Mouse (Mus musculus) forebrain, embryonic 16.5 days (tissue): ENCODE data around the gene Sf3a2. TPM values are rescaled to one million over a fixed set of nuclear protein-coding genes. Genes with fewer than 3 reads are reported as not detected.

ENCODE experiments used
- ATAC-seq: fragments of 200-750 bp; cut with Nextera tagmentation; 2 replicates; pipeline ENCODE4 v1.8.0; 2017; ENCODE audit warnings: mild to moderate bottlenecking, moderate library complexity
- H3K27ac ChIP-seq: fragments of 300-500 bp; sonication (generic); 2 replicates; pipeline ENCODE4 v1.5.1; 2014; ENCODE audit warnings: low read length, control low read depth
- H3K27me3 ChIP-seq: fragments of 300-500 bp; sonication (generic); replicated peaks from 2 replicates; pipeline ENCODE4 v1.6.1; 2014; ENCODE audit warnings: low read length; ENCODE audit not compliant: control insufficient read depth, insufficient read depth
- H3K36me3 ChIP-seq: fragments of 300-500 bp; sonication (generic); 2 replicates; pipeline ENCODE4 v1.6.1; 2014; ENCODE audit not compliant: control insufficient read depth, insufficient read depth
- H3K4me1 ChIP-seq: fragments of 300-500 bp; sonication (generic); replicated peaks from 2 replicates; pipeline ENCODE4 v1.6.1; 2014; ENCODE audit warnings: low read length; ENCODE audit not compliant: control insufficient read depth, insufficient read depth
- H3K4me2 ChIP-seq: fragments of 300-500 bp; sonication (generic); 2 replicates; pipeline ENCODE4 v1.6.1; 2014; ENCODE audit warnings: mild to moderate bottlenecking, low read length, control low read depth
- H3K4me3 ChIP-seq: fragments of 300-500 bp; sonication (generic); replicated peaks from 2 replicates; pipeline ENCODE4 v1.5.1; 2014; ENCODE audit warnings: mild to moderate bottlenecking, low read length, control low read depth
- H3K9ac ChIP-seq: fragments of 300-500 bp; sonication (generic); replicated peaks from 2 replicates; pipeline ENCODE4 v1.6.1; 2014; ENCODE audit warnings: low read depth, low read length, control low read depth
- H3K9me3 ChIP-seq: fragments of 300-500 bp; sonication (generic); 2 replicates; pipeline ENCODE4 v1.6.1; 2016; ENCODE audit warnings: low read length; ENCODE audit not compliant: control insufficient read depth
- WGBS: fragments of 180-500 bp; shearing (Covaris S2); extraction: QIAGEN DNeasy Blood & Tissue Kit; methylation state at CpG from one replicate; pipeline ENCODE4 v1.1.7; 2014; 5-methylcytosine and 5-hydroxymethylcytosine counted together
- polyA plus RNA-seq: library from polyadenylated mRNA; unstranded; fragments of >200 nt; fragmentation: Nextera tagmentation; extraction: Ambion mirVana; gene quantifications from 2 replicates; pipeline ENCODE4 v1.2.1, GENCODE M21; 2015

Sf3a2 gene
- polyA plus RNA-seq, 1 experiment from 2014 or later, result 65.1 TPM

DNA sequence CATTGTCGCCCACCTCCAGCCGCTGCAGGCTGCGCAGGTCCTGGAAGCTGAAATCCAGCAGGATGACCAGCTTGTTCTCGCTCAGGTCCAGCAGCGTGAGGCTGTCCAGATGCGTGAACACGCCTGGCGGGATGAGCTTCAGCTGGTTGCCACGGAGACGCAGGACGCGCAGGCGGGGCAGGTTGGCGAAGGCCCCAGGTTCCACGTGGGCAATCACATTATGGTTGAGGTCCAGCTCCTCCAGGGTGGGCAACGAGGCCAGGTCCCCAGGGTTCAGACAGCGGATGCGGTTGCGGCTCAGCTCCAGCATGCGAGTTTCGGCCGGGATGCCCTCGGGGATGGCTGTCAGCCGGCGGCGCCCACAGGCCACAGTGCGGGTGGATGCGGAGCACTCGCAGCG is 37.6 kb downstream of the Sf3a2 start:
- 63% methylated on average over 30 of the region's 30 CpGs for WGBS
- no peak overlapping the region for H3K4me3 ChIP-seq
- no peaks in the 10 kb centered on the region for H3K9me3 ChIP-seq
- H3K27me3 ChIP-seq, result no peaks in the 10 kb centered on the region
- H3K36me3 ChIP-seq, result no peaks in the 10 kb centered on the region
- H3K27ac ChIP-seq, result no peak overlapping the region
- ATAC-seq, result no peak
- no peak overlapping the region for H3K9ac ChIP-seq
- H3K4me1 ChIP-seq, result 0 out of 2 replicates have a peak, but pooled peaks cover 2% of the 10 kb centered on the region
- H3K4me2 ChIP-seq, result no peak overlapping the region

DNA sequence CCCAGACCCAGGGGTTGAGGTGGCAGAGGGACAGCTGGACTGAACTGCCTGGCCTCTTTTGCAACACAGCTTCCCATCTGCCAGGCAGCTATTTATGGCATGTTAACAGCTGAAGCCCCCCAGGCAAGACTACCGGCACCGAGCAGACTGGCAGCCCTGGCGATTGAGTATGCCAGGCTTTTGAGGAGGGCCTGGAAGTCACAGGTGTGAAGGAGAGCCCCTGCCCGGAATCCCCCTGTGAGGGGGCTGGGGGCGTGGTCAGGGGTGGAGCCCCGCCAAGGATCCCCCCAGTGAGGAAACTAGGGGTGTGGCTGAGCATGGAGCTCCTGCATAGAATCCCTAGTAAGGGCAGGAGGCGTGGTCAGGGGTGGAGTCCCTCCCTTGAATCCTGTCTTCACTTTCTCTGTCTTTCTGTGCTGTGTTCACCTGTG is 39.0 kb downstream of the Sf3a2 start:
- no peaks in the 10 kb centered on the region for H3K4me1 ChIP-seq
- H3K36me3 ChIP-seq, result no peaks in the 10 kb centered on the region
- ATAC-seq, result no peak
- H3K4me3 ChIP-seq, result no peak overlapping the region
- H3K27ac ChIP-seq, result no peak overlapping the region
- WGBS, result 46% methylated on average over 7 of the region's 7 CpGs
- H3K9ac ChIP-seq, result no peak overlapping the region
- H3K9me3 ChIP-seq, result no peaks in the 10 kb centered on the region
- H3K27me3 ChIP-seq, result no peaks in the 10 kb centered on the region; the same call in 1 of the 2 replicates
- H3K4me2 ChIP-seq, result no peak overlapping the region

DNA sequence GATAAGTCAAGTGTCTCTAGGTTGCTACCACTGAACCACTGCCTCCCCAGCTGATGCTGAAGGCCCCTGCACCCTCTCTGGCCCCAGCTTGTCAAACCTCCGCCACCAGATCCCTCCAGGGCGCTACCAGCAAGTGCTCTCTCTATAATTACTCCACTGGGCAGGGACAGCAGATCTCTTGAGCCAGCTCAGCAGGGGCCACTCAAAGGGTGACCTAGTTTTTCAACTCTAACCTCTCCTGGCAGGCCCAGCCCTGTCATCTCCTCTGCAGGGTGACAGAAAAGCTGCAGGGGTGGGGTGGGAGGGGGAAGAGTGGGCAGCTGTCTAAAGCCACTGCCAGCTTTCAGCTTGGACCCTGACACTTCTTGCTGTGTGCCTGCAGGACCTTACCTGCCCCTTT is 39.8 kb downstream of the Sf3a2 start:
- Histone ChIP-seq H3K4me3 (no peak overlapping the region), H3K27me3 (peaks cover under 1% of the 10 kb centered on the region)
- WGBS, result 26% methylated on average over 2 of the region's 2 CpGs

DNA sequence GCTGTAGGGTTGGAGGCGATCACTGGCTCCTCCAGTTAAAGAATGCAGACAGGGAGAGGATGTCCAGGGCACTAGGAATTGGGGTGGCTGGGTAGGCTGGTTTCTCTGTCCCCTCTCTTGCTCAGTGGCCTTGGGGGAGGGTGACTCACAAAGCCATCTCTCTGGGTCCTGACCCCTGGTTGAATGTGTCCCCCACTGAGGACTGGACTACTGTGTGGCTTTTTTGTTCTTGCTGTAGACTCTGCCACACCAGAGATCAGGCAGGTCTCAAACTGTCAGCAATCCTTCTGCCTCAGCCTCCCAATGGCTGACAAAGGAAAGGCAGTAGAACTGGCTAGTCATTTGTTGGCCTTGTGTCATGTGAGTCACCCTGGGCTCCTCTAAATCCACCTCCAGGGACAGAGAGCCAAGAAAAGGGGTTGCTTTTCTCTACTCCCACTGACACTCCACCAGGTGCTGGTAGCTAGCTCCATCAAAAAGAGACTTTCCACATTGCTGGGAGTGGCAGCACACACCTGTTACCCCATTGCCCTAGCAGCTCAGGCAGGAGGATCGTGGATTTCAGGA is 40.4 kb downstream of the Sf3a2 start:
- 68% methylated on average over 2 of the region's 2 CpGs for WGBS
- no peak overlapping the region for H3K9ac ChIP-seq
- no peaks in the 10 kb centered on the region for H3K36me3 ChIP-seq
- H3K4me2 ChIP-seq, result no peak overlapping the region
- no peak overlapping the region for H3K4me3 ChIP-seq
- peaks cover 4% of the 10 kb centered on the region for H3K4me1 ChIP-seq
- H3K9me3 ChIP-seq, result no peaks in the 10 kb centered on the region
- no peak overlapping the region for H3K27ac ChIP-seq
- no peak for ATAC-seq
- peaks cover 7% of the 10 kb centered on the region for H3K27me3 ChIP-seq

More for the DNA sequence above, 39.8 kb downstream of the Sf3a2 start:
- H3K9ac ChIP-seq, result no peak overlapping the region
- no peak overlapping the region for H3K27ac ChIP-seq
- ATAC-seq, result no peak
- H3K9me3 ChIP-seq, result no peaks in the 10 kb centered on the region
- no peak overlapping the region for H3K4me2 ChIP-seq
- no peaks in the 10 kb centered on the region for H3K4me1 ChIP-seq
- no peaks in the 10 kb centered on the region for H3K36me3 ChIP-seq

DNA sequence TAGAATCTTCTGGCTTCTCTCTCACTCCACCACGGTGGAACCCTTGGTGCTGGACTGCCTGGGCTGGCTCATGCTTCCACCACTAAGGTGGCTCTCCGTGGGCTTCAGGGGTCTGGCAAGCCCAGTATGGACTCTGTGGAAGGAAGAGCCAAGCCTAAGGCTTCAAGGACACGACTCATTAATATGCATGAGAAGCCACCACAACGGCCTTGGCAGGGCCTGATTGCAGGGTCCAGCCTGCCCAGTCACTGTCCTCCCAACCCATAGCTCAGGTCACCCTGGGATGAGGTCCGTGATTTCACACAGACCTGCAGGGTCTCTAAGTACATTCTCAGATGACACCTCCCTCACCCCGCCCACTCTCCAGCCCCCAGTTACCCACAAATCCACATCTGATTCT is 41.9 kb downstream of the Sf3a2 start:
- no peak for ATAC-seq
- peaks cover 21% of the 10 kb centered on the region for H3K27me3 ChIP-seq

DNA sequence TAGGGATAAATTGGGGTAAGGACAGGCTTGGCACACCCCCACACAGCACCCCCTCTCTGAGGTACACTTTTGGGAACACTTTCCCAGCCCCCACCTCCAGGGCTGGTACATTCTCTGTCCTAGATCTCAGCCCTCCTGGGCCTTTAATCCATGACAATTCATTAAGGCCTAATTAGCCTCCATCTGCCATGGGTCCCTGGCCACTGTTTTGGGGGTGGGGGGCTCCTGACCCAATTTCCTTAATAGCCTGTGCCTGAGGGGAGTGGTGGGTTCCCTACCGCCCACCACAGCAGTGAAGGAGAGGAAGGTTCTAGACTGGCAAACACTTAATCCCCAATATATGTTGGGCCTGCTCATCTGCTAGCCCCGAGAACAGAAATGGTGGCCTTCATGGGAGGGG is 43.7 kb downstream of the Sf3a2 start:
- H3K4me1 ChIP-seq, result peaks cover 16% of the 10 kb centered on the region
- H3K27me3 ChIP-seq, result peaks cover 26% of the 10 kb centered on the region
- no peak overlapping the region for H3K27ac ChIP-seq
- no peak overlapping the region for H3K4me2 ChIP-seq
- H3K36me3 ChIP-seq, result no peaks in the 10 kb centered on the region
- 57% methylated on average over 2 of the region's 2 CpGs for WGBS
- no peaks in the 10 kb centered on the region for H3K9me3 ChIP-seq
- H3K9ac ChIP-seq, result no peak overlapping the region
- no peak overlapping the region for H3K4me3 ChIP-seq
- ATAC-seq, result no peak

More for the DNA sequence above, 41.9 kb downstream of the Sf3a2 start:
- Histone ChIP-seq H3K27ac (no peak overlapping the region), H3K9ac (no peak overlapping the region), H3K9me3 (no peaks in the 10 kb centered on the region), H3K4me1 (peaks cover 14% of the 10 kb centered on the region), H3K4me2 (no peak overlapping the region), H3K36me3 (no peaks in the 10 kb centered on the region), H3K4me3 (no peak overlapping the region)
- WGBS, result 53% methylated on average over 6 of the region's 6 CpGs

DNA sequence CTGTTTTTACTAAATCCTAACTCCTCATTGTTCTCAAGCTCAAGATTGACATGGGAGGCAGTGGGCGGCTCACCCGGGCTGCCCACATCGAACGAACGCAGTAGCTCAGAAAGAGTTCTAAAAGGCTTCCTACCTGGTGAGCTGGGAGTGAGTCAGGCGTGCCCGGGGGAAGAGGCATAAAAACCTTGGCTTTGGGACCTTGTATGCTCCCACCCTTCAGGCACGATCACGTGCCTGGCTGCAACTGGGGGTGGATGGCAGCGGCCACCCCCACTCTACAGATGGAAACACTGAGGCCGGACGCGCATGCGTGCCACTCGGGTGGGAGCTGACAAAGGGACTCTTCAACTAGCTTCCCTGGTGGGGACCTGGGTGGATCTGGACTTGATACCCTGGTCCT is 44.3 kb downstream of the Sf3a2 start:
- 83% methylated on average over 15 of the region's 15 CpGs for WGBS
- no peaks in the 10 kb centered on the region for H3K36me3 ChIP-seq
- no peak overlapping the region for H3K27ac ChIP-seq
- no peak for ATAC-seq
- no peak overlapping the region for H3K4me2 ChIP-seq
- peaks cover 26% of the 10 kb centered on the region for H3K27me3 ChIP-seq
- H3K4me1 ChIP-seq, result peaks cover 16% of the 10 kb centered on the region
- H3K9me3 ChIP-seq, result no peaks in the 10 kb centered on the region
- H3K9ac ChIP-seq, result no peak overlapping the region
- no peak overlapping the region for H3K4me3 ChIP-seq

DNA sequence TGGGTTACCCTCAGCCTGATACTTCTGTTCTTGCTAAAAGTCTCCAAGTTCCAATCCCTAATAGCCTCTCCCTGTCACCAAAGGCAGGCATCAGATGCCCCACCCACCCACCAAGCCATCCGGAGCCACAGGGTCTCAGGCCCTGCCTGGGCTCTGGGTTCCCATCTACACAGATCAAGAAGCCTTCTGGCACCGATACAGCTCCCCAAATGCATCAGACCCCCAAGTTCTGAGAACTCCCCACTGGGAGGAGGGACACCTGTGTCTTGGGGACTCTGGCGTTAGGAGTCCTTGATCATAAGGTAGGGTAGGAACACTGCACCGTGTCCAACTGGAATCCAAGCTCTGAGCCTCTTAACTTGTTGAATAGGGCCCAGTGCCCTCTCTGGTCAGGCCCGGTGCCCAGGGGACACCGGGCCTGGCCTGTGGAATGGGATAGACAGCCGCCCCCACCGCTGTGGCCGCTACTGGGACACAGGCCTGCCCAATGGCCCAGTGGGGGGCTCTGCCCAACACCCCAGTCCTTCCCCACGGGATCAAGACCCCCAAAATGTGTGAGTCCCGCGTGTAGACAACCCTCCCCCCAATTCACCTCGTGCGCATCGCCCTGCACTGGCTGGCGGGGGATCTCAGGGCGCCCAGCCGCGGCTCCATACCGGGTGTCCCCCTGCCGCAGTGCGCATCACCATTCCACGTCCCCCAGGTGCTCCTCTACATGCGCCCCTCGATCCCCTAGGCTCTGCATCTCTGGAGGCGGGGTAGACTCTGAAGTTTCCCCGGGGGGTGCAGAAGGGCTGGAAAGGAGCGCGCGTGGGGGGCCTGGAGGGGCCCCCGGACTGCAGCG is 45.3 kb downstream of the Sf3a2 start:
- peak overlapping the region; percentile 59 for H3K4me3 ChIP-seq
- peak overlapping the region; percentile 79 for H3K4me2 ChIP-seq
- ATAC-seq, result peak; percentile 49
- H3K9me3 ChIP-seq, result no peaks in the 10 kb centered on the region
- peaks cover 16% of the 10 kb centered on the region for H3K4me1 ChIP-seq
- H3K36me3 ChIP-seq, result no peaks in the 10 kb centered on the region
- peak overlapping the region; percentile 71 for H3K9ac ChIP-seq
- no peak overlapping the region for H3K27ac ChIP-seq
- 10% methylated on average over 29 of the region's 32 CpGs for WGBS
- H3K27me3 ChIP-seq, result peaks cover 26% of the 10 kb centered on the region

DNA sequence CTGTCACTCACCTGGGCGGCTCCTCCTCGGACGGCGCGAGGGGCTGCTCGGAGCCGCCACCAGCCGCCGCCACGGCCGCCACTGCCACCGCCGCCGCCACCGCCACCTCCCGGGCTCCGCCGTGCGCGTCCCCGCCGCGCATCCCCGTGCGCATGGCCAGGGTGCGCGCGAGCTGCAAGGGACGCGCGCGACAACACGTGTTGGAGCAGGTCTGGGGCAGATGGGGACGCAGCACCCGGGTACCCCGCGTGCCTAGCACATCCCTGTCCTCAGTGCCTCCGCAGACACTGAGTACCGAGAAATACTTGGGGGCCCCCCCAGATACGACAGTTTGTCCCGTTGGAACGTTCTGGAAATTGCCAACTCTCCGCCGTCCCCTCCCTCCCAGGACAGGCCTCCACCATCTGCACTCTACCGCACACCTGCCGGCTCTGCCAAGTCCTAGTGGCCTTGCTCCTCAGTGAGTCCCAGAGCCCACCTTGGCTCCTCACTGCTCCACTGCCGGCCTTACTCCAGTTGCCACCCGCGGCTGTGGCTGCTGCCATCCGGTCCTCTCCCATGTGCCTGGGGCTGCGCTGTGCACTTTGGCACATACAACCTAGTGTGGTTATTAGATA is 46.0 kb downstream of the Sf3a2 start, which contains the start of gene Lingo3:
Gene Lingo3, minus strand, starts transcription at position 109 of the 617 bp plus-strand sequence.
- Histone ChIP-seq H3K9ac (peak within 1 kb of the TSS; percentile 71), H3K27ac (no peak within 1 kb of the TSS), H3K27me3 (peaks cover 26% of the 10 kb centered on the region), H3K4me3 (peak within 1 kb of the TSS; percentile 59), H3K4me1 (peaks cover 16% of the 10 kb centered on the region), H3K4me2 (peak within 1 kb of the TSS; percentile 79), H3K9me3 (no peaks in the 10 kb centered on the region), H3K36me3 (no peaks in the 10 kb centered on the region)
- ATAC-seq, result peak; percentile 51
- WGBS, result 3% methylated on average over 51 of the region's 51 CpGs
